ENCODE assay signal across 9 mouse cellular contexts in the genomic region with DNA sequence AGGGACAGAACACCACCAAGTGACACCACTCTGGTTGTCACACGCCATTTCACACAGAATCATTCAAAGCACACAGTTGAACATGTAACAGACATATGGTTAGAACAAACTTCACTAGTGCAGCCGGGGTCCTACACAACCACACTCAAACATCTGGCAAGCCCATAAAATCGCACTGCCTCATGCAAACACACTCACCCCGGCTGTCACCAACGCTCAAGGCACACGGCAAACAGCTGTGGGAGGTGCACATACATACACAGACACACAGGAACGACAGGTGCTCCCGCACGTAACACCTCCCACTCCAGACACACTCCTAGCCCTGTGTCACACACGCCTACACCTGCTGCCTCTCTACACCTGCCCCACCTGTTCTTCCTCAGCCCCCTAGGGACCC. TPM values are rescaled to one million over a fixed set of nuclear protein-coding genes. Genes with fewer than 3 reads are reported as not detected.
A peak's percentile ranks its signal among the peaks of the same experiment; 100 is the strongest.
DNase-seq lines count a peak whose midpoint lies in the region; ATAC-seq and TF ChIP-seq lines count a peak whose summit lies in the region.
"Had no signal": no experiment of that assay in that cellular context is flagged by ENCODE, and none has a peak within 500 bp of the region (broad histone marks: within the 10 kb centered on the region; RNA-seq: fewer than 3 reads in every experiment).

No protein-coding gene starts in this region.

- 0 out of 2 replicates have a peak, but pooled peaks cover 9% of the 10 kb centered on the region for H3K36me3 ChIP-seq in heart, embryonic 12.5 days
- peaks cover 8% of the 10 kb centered on the region; the same call in 1 of the 2 replicates for H3K36me3 ChIP-seq in E14TG2a.4 (ENCODE audit: insufficient read depth, low read length)
- H3K36me3 ChIP-seq in hindbrain, embryonic 10.5 days: 0 out of 2 replicates have a peak, but pooled peaks cover 8% of the 10 kb centered on the region
- no peaks in the 10 kb centered on the region for H3K36me3 ChIP-seq in midbrain, embryonic 10.5 days

- H3K4me1 ChIP-seq in heart, embryonic 12.5 days (replicated peaks): peaks cover 26% of the 10 kb centered on the region
- H3K4me1 ChIP-seq in E14TG2a.4 (replicated peaks; ENCODE audit: low read depth, low read length): peaks cover 91% of the 10 kb centered on the region
- peaks cover 55% of the 10 kb centered on the region for H3K4me1 ChIP-seq in hindbrain, embryonic 10.5 days (replicated peaks)
- peaks cover 56% of the 10 kb centered on the region for H3K4me1 ChIP-seq in midbrain, embryonic 10.5 days

- peak overlapping the region; percentile 87 for H3K4me2 ChIP-seq in heart, embryonic 12.5 days

- TF ChIP-seq CTCF in E14TG2a.4 (conservative IDR thresholded peaks at IDR 0.05; ENCODE audit: low read length): no peak

- peak overlapping the region; percentile 47; the same call in 1 of the 2 replicates for H3K4me3 ChIP-seq in heart, embryonic 12.5 days
- H3K4me3 ChIP-seq in E14TG2a.4 (replicated peaks; ENCODE audit: low read length): peak overlapping the region; percentile 80
- H3K4me3 ChIP-seq in hindbrain, embryonic 10.5 days: peak overlapping the region; percentile 61
- H3K4me3 ChIP-seq in midbrain, embryonic 10.5 days: peak overlapping the region; percentile 63

- peaks cover 23% of the 10 kb centered on the region for H3K27me3 ChIP-seq in heart, embryonic 12.5 days (replicated peaks)
- peaks cover 6% of the 10 kb centered on the region; the same call in 1 of the 2 replicates for H3K27me3 ChIP-seq in E14TG2a.4 (ENCODE audit: insufficient read depth, low read length)
- H3K27me3 ChIP-seq in hindbrain, embryonic 10.5 days (ENCODE audit: insufficient read depth, poor library complexity, severe bottlenecking): peaks cover 53% of the 10 kb centered on the region
- H3K27me3 ChIP-seq in midbrain, embryonic 10.5 days (ENCODE audit: low read depth, poor library complexity, severe bottlenecking): peaks cover 65% of the 10 kb centered on the region

- WGBS in heart, embryonic 12.5 days: 68% methylated on average over 10 of the region's 10 CpGs
- 63% methylated on average over 10 of the region's 10 CpGs for WGBS in hindbrain, embryonic 10.5 days
- WGBS in midbrain, embryonic 10.5 days: 73% methylated on average over 10 of the region's 10 CpGs

- H3K9ac ChIP-seq in heart, embryonic 12.5 days: no peak overlapping the region

- H3K9me3 ChIP-seq in heart, embryonic 12.5 days (replicated peaks): no peaks in the 10 kb centered on the region
- H3K9me3 ChIP-seq in E14TG2a.4 (ENCODE audit: low read length): no peaks in the 10 kb centered on the region
- no peaks in the 10 kb centered on the region for H3K9me3 ChIP-seq in hindbrain, embryonic 10.5 days
- H3K9me3 ChIP-seq in midbrain, embryonic 10.5 days (replicated peaks): no peaks in the 10 kb centered on the region
- H3K9me3 ChIP-seq: liver, embryonic 13.5 days had no signal

- no peak for DNase-seq in heart, adult 18-20 months
- no peak for DNase-seq in hindbrain, embryonic 10.5 days (ENCODE audit: low spot score)
- DNase-seq in midbrain, embryonic 10.5 days (ENCODE audit: low spot score): no peak
- DNase-seq in embryo, embryonic 10 days (ENCODE audit: low spot score): no peak
- no peak for DNase-seq in cerebellum, adult 8-10 months
- DNase-seq in layer of hippocampus, postnatal 14 days (ENCODE audit: low spot score in 2 of 2): no peak
- DNase-seq: liver, embryonic 13.5 days had no signal

- no peak overlapping the region for H3K27ac ChIP-seq in heart, embryonic 12.5 days (ENCODE audit: poor library complexity, severe bottlenecking)
- peak overlapping the region; percentile 73 for H3K27ac ChIP-seq in hindbrain, embryonic 10.5 days
- 0 out of 2 replicates have a peak overlapping the region, but pooled peaks have one; percentile 75 for H3K27ac ChIP-seq in midbrain, embryonic 10.5 days (replicated peaks)
- H3K27ac ChIP-seq: liver, embryonic 13.5 days had no signal

- no peak for ATAC-seq in heart, embryonic 12.5 days (ENCODE audit: insufficient number of reproducible peaks, low FRiP score)

RNA-seq across cellular contexts. Expression of a gene that starts 0.7 kb away (rescaled TPM):
- 0.36 and 0.56 TPM in 2 replicates for polyA plus RNA-seq in heart, embryonic 12.5 days (2016; fragmentation: Nextera tagmentation; extraction: Ambion mirVana)
- 100 to 1,000 TPM; 176 to 206 TPM for total RNA-seq in heart, adult 18-20 months (2021)
- polyA plus RNA-seq in hindbrain, embryonic 10.5 days (2016; fragmentation: Nextera tagmentation; extraction: Ambion mirVana): 0.71 and 0.77 TPM in 2 replicates
- 0.53 and 0.89 TPM in 2 replicates for polyA plus RNA-seq in midbrain, embryonic 10.5 days (2016; fragmentation: Nextera tagmentation; extraction: Ambion mirVana)
- total RNA-seq in layer of hippocampus, postnatal 14 days (2021): 100 to 1,000 TPM; 193 to 195 TPM

RNA-seq across cellular contexts. Expression of a gene that starts 31.5 kb away (rescaled TPM):
- polyA plus RNA-seq in heart, embryonic 12.5 days (2016; fragmentation: Nextera tagmentation; extraction: Ambion mirVana): 51.7 and 52.8 TPM in 2 replicates
- total RNA-seq in heart, adult 18-20 months (2021): 10 to 100 TPM; 72.5 to 76.3 TPM
- 60.0 and 60.8 TPM in 2 replicates for polyA plus RNA-seq in hindbrain, embryonic 10.5 days (2016; fragmentation: Nextera tagmentation; extraction: Ambion mirVana)
- polyA plus RNA-seq in midbrain, embryonic 10.5 days (2016; fragmentation: Nextera tagmentation; extraction: Ambion mirVana): 60.8 and 67.5 TPM in 2 replicates
- 100 to 1,000 TPM; 133 to 136 TPM for total RNA-seq in layer of hippocampus, postnatal 14 days (2021)
